Mouse (Mus musculus) MEL (cell line): ENCODE data around the gene Tmem186. TPM values are rescaled to one million over a fixed set of nuclear protein-coding genes. Genes with fewer than 3 reads are reported as not detected.

Experiments
- DNase-seq: peaks from one replicate; pipeline ENCODE4 v3.0.0; 2011; ENCODE audit warnings: low read depth, low spot score
- H3K27ac ChIP-seq: 2 replicates; pipeline ENCODE4 v1.5.1; 2012; ENCODE audit warnings: low read depth, mild to moderate bottlenecking, control low read depth, low read length, moderate library complexity; ENCODE audit not compliant: control insufficient read depth
- H3K27me3 ChIP-seq, 2 experiments: fragments of 150-350 bp in 1 of 2; sonication (generic) in 1 of 2; 2 replicates each; pipeline ENCODE4 v1.6.1; 2012; ENCODE audit warnings: low read length in 2 of 2, mild to moderate bottlenecking in 2 of 2, improper control_type of control experiment in 1 of 2, moderate library complexity in 1 of 2; ENCODE audit not compliant: insufficient read depth in 2 of 2, control insufficient read depth in 1 of 2
- H3K36me3 ChIP-seq, 2 experiments: 2 replicates each; pipeline ENCODE4 v1.6.1; 2012 to 2014; ENCODE audit warnings: low read length in 2 of 2, improper control_type of control experiment in 1 of 2, inconsistent platforms in 1 of 2, mild to moderate bottlenecking in 1 of 2; ENCODE audit not compliant: insufficient read depth in 2 of 2, control insufficient read depth in 1 of 2
- H3K4me1 ChIP-seq, 2 experiments: fragments of 150-350 bp in 1 of 2; sonication (generic) in 1 of 2; 2 replicates each; pipeline ENCODE4 v1.6.1; 2012; ENCODE audit warnings: low read length in 2 of 2, improper control_type of control experiment in 1 of 2, mild to moderate bottlenecking in 1 of 2; ENCODE audit not compliant: insufficient read depth in 2 of 2, control insufficient read depth in 1 of 2
- H3K4me3 ChIP-seq, 2 experiments: fragments of 150-350 bp in 1 of 2; sonication (generic) in 1 of 2; 2 replicates each; pipeline ENCODE4 v1.5.1; 2012; ENCODE audit warnings: low read depth in 2 of 2, low read length in 2 of 2, mild to moderate bottlenecking in 2 of 2, moderate library complexity in 2 of 2, control low read depth in 1 of 2, improper control_type of control experiment in 1 of 2; ENCODE audit not compliant: control insufficient read depth in 1 of 2, insufficient read depth in 1 of 2
- H3K79me2 ChIP-seq: 2 replicates; pipeline ENCODE4 v1.6.1; 2012; ENCODE audit warnings: mild to moderate bottlenecking, low read length, moderate library complexity; ENCODE audit not compliant: control insufficient read depth, poor library complexity, insufficient read depth
- H3K9ac ChIP-seq: 2 replicates; pipeline ENCODE4 v1.6.1; 2012; ENCODE audit warnings: low read depth, mild to moderate bottlenecking, control low read depth, low read length, moderate library complexity; ENCODE audit not compliant: control insufficient read depth, poor library complexity, severe bottlenecking
- H3K9me3 ChIP-seq: fragments of 150-350 bp; sonication (generic); replicated peaks from 2 replicates; pipeline ENCODE4 v1.6.1; 2012; ENCODE audit warnings: mild to moderate bottlenecking, low read length, improper control_type of control experiment, moderate library complexity; ENCODE audit not compliant: insufficient read depth
- CHD1 ChIP-seq: IDR thresholded peaks from 2 replicates; pipeline ENCODE4 v1.6.1; 2012; ENCODE audit warnings: low read depth, mild to moderate bottlenecking, inconsistent platforms, low read length, improper control_type of control experiment
- CTCF ChIP-seq, 3 experiments: IDR thresholded peaks in 2 of 3; conservative IDR thresholded peaks in 1 of 3; 2 replicates each; pipeline ENCODE4 v1.5.1; 2011 to 2012; ENCODE audit warnings: low read length in 3 of 3, low read depth in 2 of 3, mild to moderate bottlenecking in 2 of 3, improper control_type of control experiment in 1 of 3, inconsistent platforms in 1 of 3, mixed read lengths in 1 of 3, moderate library complexity in 1 of 3; ENCODE audit not compliant: control insufficient read depth in 1 of 3, insufficient read depth in 1 of 3, poor library complexity in 1 of 3, severe bottlenecking in 1 of 3
- ETS1 ChIP-seq: IDR thresholded peaks from 2 replicates; pipeline ENCODE4 v1.6.1; 2012; ENCODE audit warnings: low read depth, mild to moderate bottlenecking, inconsistent platforms, low read length, improper control_type of control experiment, moderate library complexity
- GATA1 ChIP-seq: IDR thresholded peaks from 2 replicates; pipeline ENCODE4 v1.6.1; 2011; ENCODE audit warnings: low read depth, low read length, improper control_type of control experiment
- MAFK ChIP-seq: IDR thresholded peaks from 2 replicates; pipeline ENCODE4 v1.6.1; 2011; ENCODE audit warnings: low read depth, mild to moderate bottlenecking, low read length, improper control_type of control experiment, borderline replicate concordance
- MAZ ChIP-seq: IDR thresholded peaks from 2 replicates; pipeline ENCODE4 v1.6.1; 2012; ENCODE audit warnings: low read depth, mild to moderate bottlenecking, inconsistent platforms, low read length, improper control_type of control experiment
- MEF2A ChIP-seq: IDR thresholded peaks from 2 replicates; pipeline ENCODE4 v1.6.1; 2014; ENCODE audit warnings: low read depth, mild to moderate bottlenecking, inconsistent platforms, low read length, improper control_type of control experiment; ENCODE audit not compliant: poor library complexity, insufficient replicate concordance, severe bottlenecking; ENCODE audit errors: extremely low read depth
- POLR2AphosphoS2 ChIP-seq: IDR thresholded peaks from 2 replicates; pipeline ENCODE4 v1.6.1; 2011; ENCODE audit warnings: low read length, improper control_type of control experiment
- SIN3A ChIP-seq: IDR thresholded peaks from 2 replicates; pipeline ENCODE4 v1.6.1; 2012; ENCODE audit warnings: low read length, improper control_type of control experiment, inconsistent platforms
- SMC3 ChIP-seq: IDR thresholded peaks from 2 replicates; pipeline ENCODE4 v1.6.1; 2011; ENCODE audit warnings: low read depth, low read length, improper control_type of control experiment
- TCF12 ChIP-seq: IDR thresholded peaks from 2 replicates; pipeline ENCODE4 v1.6.1; 2014; ENCODE audit warnings: low read depth, mild to moderate bottlenecking, inconsistent platforms, low read length, improper control_type of control experiment, moderate library complexity
- ZC3H11A ChIP-seq: IDR thresholded peaks from 2 replicates; pipeline ENCODE4 v1.6.1; 2012; ENCODE audit warnings: low read depth, mild to moderate bottlenecking, inconsistent platforms, low read length, improper control_type of control experiment
- polyA plus RNA-seq, 2 experiments: library from polyadenylated mRNA; stranded (reverse) in 1 of 2; unstranded in 1 of 2; fragments of >175 nt in 1 of 2; fragments of >200 nt in 1 of 2; gene quantifications; 2 replicates each; pipeline versions ENCODE4 v1.2.1 to v1.2.4; 2012; ENCODE audit warnings: low replicate concordance in 2 of 2, low read depth in 1 of 2; ENCODE audit not compliant: insufficient read length in 2 of 2, insufficient read depth in 1 of 2, missing spikeins in 1 of 2
- total RNA-seq: library from RNA; depleted of rRNA; stranded (reverse); fragments of 300-350 nt; gene quantifications from 2 replicates; pipeline ENCODE4 v1.2.3, GENCODE M21; 2012

Tmem186 gene
- total and polyA plus RNA-seq, 3 experiments, result 18.9 to 99.9 (median 22.5) TPM

DNA sequence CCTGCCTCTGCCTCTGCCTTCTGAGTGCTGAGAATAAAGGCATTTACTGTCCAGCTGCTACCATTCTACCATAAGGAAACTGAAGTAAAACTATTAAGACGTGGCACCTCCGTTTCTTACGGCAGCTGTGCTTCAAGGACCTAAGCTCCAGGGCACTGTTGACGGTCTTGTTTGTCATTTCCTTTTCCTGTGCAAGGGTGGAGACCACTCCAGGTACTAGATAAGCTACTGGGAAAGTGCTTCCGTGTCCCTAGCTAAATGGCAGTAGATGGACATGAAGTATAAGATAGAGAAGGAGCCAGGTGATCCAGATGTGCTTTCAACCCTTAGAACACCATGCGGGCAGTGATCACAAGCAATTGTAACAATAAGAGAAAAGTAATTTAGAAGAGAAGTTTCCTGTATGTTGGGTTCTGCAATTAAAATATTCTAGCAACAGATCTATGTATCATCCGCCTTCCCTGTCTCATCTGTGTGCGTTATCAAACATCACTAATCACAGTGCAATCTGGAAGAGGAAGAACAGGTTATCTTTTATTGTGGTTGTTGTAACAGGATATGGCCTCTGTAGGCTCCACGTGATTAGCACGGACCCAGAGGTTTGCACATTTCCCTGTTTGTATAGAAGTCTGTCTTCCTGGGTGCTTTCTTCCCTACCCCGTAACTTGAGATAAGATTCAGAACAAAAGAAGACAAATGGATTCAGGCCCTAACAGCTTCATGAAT lies 2.1 kb upstream of the Tmem186 start (continued):
- no peak for TF ChIP-seq MAZ
- TF ChIP-seq POLR2AphosphoS2, result no peak
- no peak for TF ChIP-seq CTCF (IDR thresholded peaks at IDR 0.05 in 2 of 3, conservative IDR thresholded peaks at IDR 0.05 in 1 of 3; ENCODE audit: control insufficient read depth in 1 of 3, insufficient read depth in 1 of 3, low read depth in 2 of 3, low read length in 3 of 3, poor library complexity in 1 of 3, severe bottlenecking in 1 of 3)
- no peak for TF ChIP-seq SMC3

DNA sequence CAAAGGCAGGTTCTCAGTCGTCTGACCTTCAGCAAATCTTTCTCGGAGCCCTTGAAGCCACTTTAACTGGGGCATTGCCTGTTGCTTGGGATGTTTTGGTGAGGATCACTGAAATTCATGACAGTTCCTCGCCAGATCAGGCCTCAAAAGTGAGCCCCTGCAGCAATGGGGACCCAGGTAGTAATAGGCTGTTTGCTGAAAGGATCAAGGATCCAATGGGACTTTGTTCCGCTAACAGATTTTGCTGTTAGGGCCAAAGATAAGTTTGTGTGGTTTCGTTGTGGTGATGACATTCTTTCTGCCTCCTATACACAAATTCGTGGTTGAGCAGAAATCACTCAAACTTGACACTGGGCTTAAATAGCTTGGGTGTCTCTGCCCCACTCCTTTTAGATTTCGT lies 619 bp upstream of the Tmem186 start:
- peak; percentile 58 for DNase-seq

DNA sequence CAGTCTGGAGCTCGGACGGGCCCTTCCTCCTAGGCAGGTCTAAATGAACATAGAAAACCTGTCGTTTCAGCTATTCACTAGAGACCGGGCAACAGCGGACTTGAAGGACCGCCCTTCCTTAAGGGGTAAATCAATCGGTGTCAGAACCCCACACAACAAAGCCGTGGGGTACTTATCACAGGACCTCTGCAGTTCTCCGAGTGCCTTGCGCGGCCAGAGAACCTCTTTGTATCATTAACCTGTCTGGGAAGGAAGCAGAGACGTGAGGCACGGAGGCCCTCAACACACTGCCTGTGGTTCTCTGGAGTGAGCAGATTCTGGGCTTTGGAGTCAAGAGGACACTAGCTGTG lies 670 bp downstream of the Tmem186 start:
- no peak; the same call in 1 of the 2 replicates for TF ChIP-seq SIN3A
- 0 out of 2 replicates have a peak, but pooled peaks have one; percentile 20 for TF ChIP-seq ETS1
- no peak for TF ChIP-seq GATA1
- TF ChIP-seq CHD1, result no peak
- TF ChIP-seq MAFK, result no peak
- no peak for TF ChIP-seq ZC3H11A
- TF ChIP-seq TCF12, result no peak
- TF ChIP-seq MEF2A, result no peak
- Histone ChIP-seq H3K36me3 (peaks cover 1 to 38% of the 10 kb centered on the region in 2 experiments; a peak in 2 of 4 replicates), H3K9ac (peak overlapping the region; percentile 90), H3K27me3 (no peaks in the 10 kb centered on the region), H3K79me2 (peaks cover 49% of the 10 kb centered on the region), H3K4me1 (peaks cover 6 to 27% of the 10 kb centered on the region in 2 experiments; a peak in 3 of 4 replicates), H3K9me3 (no peaks in the 10 kb centered on the region), H3K27ac (peak overlapping the region; percentile 89), H3K4me3 (peak overlapping the region; percentile 79 to 85)
- no peak for DNase-seq

More for the DNA sequence above, 619 bp upstream of the Tmem186 start:
- H3K27ac ChIP-seq, result peak overlapping the region; percentile 89
- peaks cover 6 to 27% of the 10 kb centered on the region in 2 experiments; a peak in 3 of 4 replicates for H3K4me1 ChIP-seq
- TF ChIP-seq MAFK (no peak), GATA1 (0 out of 2 replicates have a peak, but pooled peaks have one; percentile 4)
- no peaks in the 10 kb centered on the region for H3K9me3 ChIP-seq
- peaks cover 0 to 37% of the 10 kb centered on the region in 2 experiments; a peak in 3 of 4 replicates for H3K36me3 ChIP-seq
- peak overlapping the region; percentile 90 for H3K9ac ChIP-seq
- H3K27me3 ChIP-seq, result no peaks in the 10 kb centered on the region
- peak overlapping the region; percentile 79 to 85 for H3K4me3 ChIP-seq
- H3K79me2 ChIP-seq, result peaks cover 49% of the 10 kb centered on the region
